13 mouse cellular contexts compared by ENCODE assay signal in genomic region chr8:78647000-78647656, GRCm38 (mm10).
DNase-seq lines count a peak whose midpoint lies in the region; ATAC-seq lines count a peak whose summit lies in the region.
"Had no signal": no experiment of that assay in that cellular context is flagged by ENCODE, and none has a peak within 500 bp of the region (broad histone marks: within the 10 kb centered on the region; RNA-seq: fewer than 3 reads in every experiment).

No protein-coding gene starts in this region.

- H3K4me3 ChIP-seq in heart, embryonic 11.5 days (ENCODE audit: low read depth, low read length): no peak overlapping the region
- H3K4me3 ChIP-seq in midbrain, embryonic 13.5 days (replicated peaks): no peak overlapping the region
- H3K4me3 ChIP-seq: heart, adult 2 months; limb, embryonic 13.5 days; stomach, embryonic 15.5 days had no signal

- no peaks in the 10 kb centered on the region for H3K36me3 ChIP-seq in heart, embryonic 11.5 days (ENCODE audit: control insufficient read depth, insufficient read depth, low read length)
- no peaks in the 10 kb centered on the region for H3K36me3 ChIP-seq in midbrain, embryonic 13.5 days
- H3K36me3 ChIP-seq: stomach, embryonic 15.5 days had no signal

- H3K27me3 ChIP-seq in heart, embryonic 11.5 days (ENCODE audit: control insufficient read depth, insufficient read depth, low read length): no peaks in the 10 kb centered on the region
- no peaks in the 10 kb centered on the region for H3K27me3 ChIP-seq in midbrain, embryonic 13.5 days
- H3K27me3 ChIP-seq: limb, embryonic 13.5 days; stomach, embryonic 15.5 days had no signal

- intact Hi-C loops in heart, postnatal 10 days (cut with DNase I): loop anchor here (5.0 kb wide), 2 partner anchors 135 to 215 kb away; no protein-coding TSS in a partner anchor

- no peak overlapping the region for H3K27ac ChIP-seq in heart, embryonic 11.5 days (ENCODE audit: low read depth, low read length)
- H3K27ac ChIP-seq in midbrain, embryonic 13.5 days: no peak overlapping the region
- H3K27ac ChIP-seq: heart, adult 2 months; limb, embryonic 13.5 days; macrophage; stomach, embryonic 15.5 days had no signal

- 54% methylated on average over 8 of the region's 8 CpGs for WGBS in heart, embryonic 11.5 days (ENCODE audit: insufficient replicate concordance)
- 64% methylated on average over 8 of the region's 8 CpGs for WGBS in midbrain, embryonic 13.5 days

- H3K4me2 ChIP-seq in heart, embryonic 11.5 days: no peak overlapping the region
- H3K4me2 ChIP-seq in midbrain, embryonic 13.5 days (replicated peaks): no peak overlapping the region
- H3K4me2 ChIP-seq: limb, embryonic 13.5 days; stomach, embryonic 15.5 days had no signal

- no peak overlapping the region for H3K9ac ChIP-seq in heart, embryonic 11.5 days (ENCODE audit: low read depth, low read length)
- no peak overlapping the region for H3K9ac ChIP-seq in midbrain, embryonic 13.5 days (replicated peaks)
- H3K9ac ChIP-seq: limb, embryonic 13.5 days; stomach, embryonic 15.5 days had no signal

- H3K4me1 ChIP-seq in heart, embryonic 11.5 days (ENCODE audit: control insufficient read depth, insufficient read depth, low read length): 0 out of 2 replicates have a peak, but pooled peaks cover 5% of the 10 kb centered on the region
- H3K4me1 ChIP-seq in midbrain, embryonic 13.5 days (replicated peaks): peaks cover 9% of the 10 kb centered on the region; the same call in 1 of the 2 replicates

- no peak for ATAC-seq in heart, embryonic 11.5 days (replicated peaks; ENCODE audit: insufficient number of reproducible peaks, low FRiP score, low TSS enrichment)
- no peak for ATAC-seq in midbrain, embryonic 13.5 days
- ATAC-seq in inflammation-experienced regulatory T-cells, adult 6 months: no peak

- peak; percentile 28 for DNase-seq in adrenal gland, postnatal 10 days
- DNase-seq in adrenal gland, adult 18-20 months (ENCODE audit: low spot score in 2 of 2): no peak
- peak; percentile 34 to 39 for DNase-seq in heart, postnatal 10 days
- peak; percentile 25 for DNase-seq in MN1 (ENCODE audit: low spot score)
- peak; percentile 22 to 34 for DNase-seq in layer of hippocampus, postnatal 36 days
- DNase-seq: heart, adult 2 months; kidney, postnatal 10 days had no signal

- H3K9me3 ChIP-seq in heart, embryonic 11.5 days (replicated peaks; ENCODE audit: control insufficient read depth, low read length): peaks cover 5% of the 10 kb centered on the region; the same call in 1 of the 2 replicates
- peaks cover 2% of the 10 kb centered on the region; the same call in 1 of the 2 replicates for H3K9me3 ChIP-seq in midbrain, embryonic 13.5 days
- H3K9me3 ChIP-seq: stomach, embryonic 15.5 days had no signal

Comparison
In these comparisons a context has a peak if more than half of its experiments do, and no peak if none do; other contexts are left out.
1. DNase-seq: peak in adrenal gland, postnatal 10 days (single experiment), heart, postnatal 10 days (2 of 2), MN1 (single experiment) and layer of hippocampus, postnatal 36 days (2 of 2); none in adrenal gland, adult 18-20 months (0 of 2).